Mouse (Mus musculus) frontal cortex, adult 2 months (tissue): ENCODE measurements at regions not wholly inside any gene's neighbourhood (a gene's known extent, or its start where the extent isn't known, plus 50 kb on each side); places are given as distances from the start of the nearest gene placed in this dataset.
"Not testable (repeated sequence)": the region's sequence is repeated elsewhere in the genome, so short reads cannot be mapped to it uniquely, and the experiment has no call there.

ENCODE experiments used
- DNase-seq, 2 experiments: peaks; one replicate each; pipeline ENCODE4 v3.0.0; 2022; ENCODE audit warnings: low spot score in 1 of 2; ENCODE audit errors: extremely low spot score in 1 of 2

- no peak for DNase-seq
Measured at GRCm38 (mm10) chr2:64451614-64452317, 353.9 kb upstream of the Fign start.

GRCm38 (mm10) chr2:64443171-64443570 is 345.3 kb upstream of the Fign start:
- DNase-seq: no peak

DNA sequence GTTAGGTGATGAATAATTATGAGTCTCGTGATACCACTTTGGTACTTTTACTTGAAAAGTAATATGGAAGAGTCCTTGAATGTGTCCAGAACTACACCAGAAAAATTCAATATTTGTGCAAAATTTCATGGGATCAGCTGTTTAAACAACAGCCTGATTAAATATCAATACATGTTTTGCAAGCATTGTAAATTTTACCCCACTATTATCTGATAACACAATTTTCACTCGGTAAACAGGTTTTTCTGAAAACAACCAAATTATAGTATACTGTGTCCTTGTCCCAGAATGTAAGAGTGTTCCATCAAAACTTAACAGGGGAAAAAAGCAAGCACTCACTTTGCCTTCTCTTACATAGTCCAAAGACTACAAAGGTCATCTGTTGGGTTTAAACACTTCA is 343.1 kb upstream of the Fign start:
- DNase-seq: no peak

DNA sequence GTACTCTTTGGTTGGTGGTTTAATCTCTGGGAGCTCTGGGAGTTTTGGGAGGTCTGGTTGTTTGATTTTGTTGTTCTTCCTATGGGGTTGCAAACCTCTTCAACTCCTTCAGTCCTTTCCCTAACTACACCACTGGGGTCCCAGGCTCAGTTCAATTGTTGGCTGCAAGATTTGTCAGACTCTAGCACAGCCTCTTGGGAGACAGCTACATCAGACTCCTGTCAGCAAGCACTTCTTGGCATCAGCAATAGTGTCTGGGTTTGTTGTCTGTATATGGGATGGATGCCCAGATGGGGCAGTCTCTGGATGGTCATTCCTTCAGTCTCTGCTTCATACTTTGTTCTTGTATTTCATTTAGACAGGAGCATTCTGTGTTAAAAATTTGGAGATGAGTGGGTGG is 319.3 kb upstream of the Fign start:
- not testable (repeated sequence) for DNase-seq

- DNase-seq: no peak
Measured at GRCm38 (mm10) chr2:64413846-64414245, 316.0 kb upstream of the Fign start.

DNA sequence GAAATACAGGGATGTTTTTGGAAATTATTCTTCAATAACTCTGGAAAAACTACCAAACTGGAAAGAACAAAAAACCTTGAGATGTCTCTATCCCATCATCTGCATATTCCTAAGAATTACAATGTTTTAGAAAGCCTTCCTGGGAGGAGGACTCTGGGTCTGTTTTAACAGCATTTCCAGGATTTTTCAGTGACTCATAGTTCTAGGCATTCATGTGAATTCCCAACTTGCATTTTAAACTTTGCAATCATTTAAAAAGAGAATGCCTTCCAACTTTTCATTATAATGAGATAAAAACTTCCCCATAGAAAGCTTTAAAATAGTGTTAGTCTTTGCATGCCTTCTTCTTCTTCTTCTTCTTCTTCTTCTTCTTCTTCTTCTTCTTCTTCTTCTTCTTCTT is 315.4 kb upstream of the Fign start:
- peak in 1 of 2 experiments; percentile 9 for DNase-seq

DNA sequence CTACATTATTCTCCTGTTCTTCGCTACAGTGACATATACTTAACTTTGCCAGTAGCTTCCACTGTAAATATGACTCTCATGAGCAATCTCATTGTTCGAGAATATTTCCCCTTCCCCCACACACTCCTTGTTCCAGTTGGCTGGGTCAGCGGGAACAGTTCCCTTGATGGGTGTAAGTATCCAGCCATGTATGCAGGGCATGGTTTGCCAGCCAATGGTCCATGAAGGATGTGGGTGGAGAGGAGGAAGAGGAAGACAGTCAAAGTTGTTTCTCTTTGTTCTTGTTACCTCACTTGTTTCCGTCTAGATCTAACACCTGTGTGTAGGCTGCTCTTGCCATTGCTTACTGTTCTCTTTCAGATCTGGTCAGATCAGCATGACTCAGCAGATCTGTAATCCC is 298.1 kb upstream of the Fign start:
- DNase-seq: no peak

DNA sequence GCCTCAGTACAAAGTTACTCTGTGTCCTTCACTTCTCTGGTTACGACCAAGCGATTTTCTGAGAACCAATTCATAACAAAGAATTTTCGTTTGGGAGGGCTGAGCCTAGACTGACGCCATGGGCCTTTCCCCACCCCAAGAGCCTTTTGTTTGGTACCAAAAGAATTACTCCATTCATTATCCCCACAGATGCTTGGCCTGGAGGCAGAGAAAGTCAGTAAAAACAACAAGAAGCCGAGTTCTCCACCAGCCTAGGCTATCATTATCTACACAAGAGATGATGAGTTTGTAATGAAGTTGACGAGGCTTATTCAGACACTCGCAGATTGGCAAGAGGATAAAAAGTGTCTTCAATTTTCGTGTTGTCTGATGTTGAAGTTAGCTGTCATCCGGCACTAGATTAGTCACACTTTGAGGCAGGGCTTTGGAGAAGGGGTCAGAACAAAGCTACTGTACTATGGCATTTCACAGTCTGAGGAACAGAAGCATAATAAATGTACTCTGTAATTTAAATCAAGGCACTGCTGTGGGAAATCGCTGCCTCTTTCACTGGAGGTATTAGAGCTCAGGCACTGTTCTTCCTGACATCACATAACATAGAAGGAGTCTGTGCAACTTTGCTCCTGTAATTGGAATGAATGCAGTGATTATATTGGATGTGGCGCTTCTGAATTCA is 296.9 kb upstream of the Fign start:
- DNase-seq: peak; percentile 4 to 11

- no peak for DNase-seq
Measured at GRCm38 (mm10) chr2:64394199-64394598, 296.4 kb upstream of the Fign start.

DNA sequence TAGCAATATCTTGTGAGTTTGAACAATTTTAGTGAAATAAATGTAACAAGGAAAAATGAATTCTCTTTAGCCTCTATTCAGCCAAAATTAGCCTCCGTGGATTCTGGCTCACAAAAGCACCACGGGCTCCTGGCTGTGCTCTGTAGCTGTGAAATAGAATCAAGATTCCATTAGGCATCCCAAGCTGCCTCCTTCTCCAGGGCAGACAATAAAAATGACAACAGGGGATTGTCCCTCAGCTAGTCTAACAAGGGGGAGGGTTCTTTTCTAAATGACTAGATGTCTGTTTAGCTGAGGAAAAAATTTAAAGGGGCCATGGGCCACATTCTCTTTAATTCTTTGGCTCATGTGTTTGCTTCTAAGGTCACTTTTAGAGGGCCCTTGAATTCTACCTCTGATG is 272.0 kb upstream of the Fign start:
- DNase-seq: peak in 1 of 2 experiments; percentile 7

GRCm38 (mm10) chr2:64367188-64367587 is 269.4 kb upstream of the Fign start:
- no peak for DNase-seq

DNA sequence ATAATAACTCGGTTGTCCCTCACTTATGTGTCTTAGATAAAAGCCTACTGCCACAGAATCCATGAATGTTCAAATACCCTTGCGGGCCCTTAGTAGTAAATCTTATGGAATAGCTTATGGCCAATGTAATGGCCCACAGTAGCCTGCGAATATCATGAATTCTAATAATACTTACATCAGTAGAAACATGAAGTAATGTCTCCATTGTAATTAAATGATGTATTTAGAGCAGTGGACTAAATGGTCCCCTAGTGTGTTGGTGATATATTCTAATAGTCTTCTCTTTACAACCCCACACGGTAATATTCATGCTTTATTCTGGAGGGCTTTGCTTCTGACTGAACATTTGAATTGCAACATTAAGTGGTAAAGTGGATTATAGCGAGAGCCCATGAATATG is 268.7 kb upstream of the Fign start:
- no peak for DNase-seq

GRCm38 (mm10) chr2:64356286-64356685 is 258.4 kb upstream of the Fign start:
- no peak for DNase-seq

DNA sequence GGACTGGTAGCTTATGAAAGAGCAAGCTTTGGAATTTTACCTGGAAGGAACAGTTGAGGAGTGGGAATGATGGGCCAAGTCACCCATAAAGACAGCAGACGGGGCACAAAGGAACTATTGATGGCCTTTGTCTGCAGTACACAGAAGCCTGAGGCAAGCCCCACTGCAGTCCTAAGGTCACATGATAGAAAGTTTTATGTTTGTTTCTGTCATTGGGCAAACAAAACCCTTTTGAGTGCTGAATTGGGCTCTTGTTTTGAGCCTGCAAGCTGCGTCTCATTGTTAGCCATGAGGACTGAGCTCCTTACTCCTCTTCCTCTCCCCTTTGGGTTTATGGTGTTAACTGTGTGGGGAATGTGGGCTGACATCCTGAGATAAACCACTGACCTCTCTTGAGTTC is 227.7 kb upstream of the Fign start:
- peak; percentile 3 to 24 for DNase-seq
